Mouse (Mus musculus) limb, embryonic 14.5 days (tissue): ENCODE data around the gene Tbca. TPM values are rescaled to one million over a fixed set of nuclear protein-coding genes. Genes with fewer than 3 reads are reported as not detected.

Experiments used
- ATAC-seq: fragments of 200-750 bp; cut with Nextera tagmentation; 2 replicates; pipeline ENCODE4 v1.8.0; 2017; ENCODE audit warnings: low read depth, moderate number of reproducible peaks, moderate TSS enrichment; ENCODE audit not compliant: low FRiP score
- DNase-seq: peaks from one replicate; pipeline ENCODE4 v3.0.0-alpha.2; 2015; ENCODE audit warnings: low spot score
- H3K27ac ChIP-seq: fragments of 300-500 bp; sonication (generic); replicated peaks from 2 replicates; pipeline ENCODE4 v1.5.1; 2014; ENCODE audit warnings: low read depth, mild to moderate bottlenecking, low read length, moderate library complexity, mixed read lengths
- H3K27me3 ChIP-seq: fragments of 300-500 bp; sonication (generic); 2 replicates; pipeline ENCODE4 v1.6.1; 2014; ENCODE audit warnings: low read length, mixed read lengths; ENCODE audit not compliant: control insufficient read depth, insufficient read depth
- H3K36me3 ChIP-seq: fragments of 300-500 bp; sonication (generic); 2 replicates; pipeline ENCODE4 v1.6.1; 2014; ENCODE audit warnings: mild to moderate bottlenecking, low read length, moderate library complexity, mixed read lengths; ENCODE audit not compliant: control insufficient read depth, insufficient read depth
- H3K4me1 ChIP-seq: fragments of 300-500 bp; sonication (generic); 2 replicates; pipeline ENCODE4 v1.6.1; 2014; ENCODE audit warnings: antibody characterized with exemption, low read length, mixed read lengths; ENCODE audit not compliant: control insufficient read depth, insufficient read depth
- H3K4me2 ChIP-seq: fragments of 300-500 bp; sonication (generic); replicated peaks from 2 replicates; pipeline ENCODE4 v1.6.1; 2014; ENCODE audit warnings: low read depth, mild to moderate bottlenecking, low read length, moderate library complexity; ENCODE audit not compliant: severe bottlenecking
- H3K4me3 ChIP-seq: fragments of 300-500 bp; sonication (generic); replicated peaks from 2 replicates; pipeline ENCODE4 v1.5.1; 2014; ENCODE audit warnings: low read length
- H3K9ac ChIP-seq: fragments of 300-500 bp; sonication (generic); 2 replicates; pipeline ENCODE4 v1.6.1; 2014; ENCODE audit warnings: mild to moderate bottlenecking, low read depth, low read length, moderate library complexity; ENCODE audit not compliant: severe bottlenecking
- H3K9me3 ChIP-seq: fragments of 300-500 bp; sonication (generic); 2 replicates; pipeline ENCODE4 v1.6.1; 2016; ENCODE audit warnings: low read length; ENCODE audit not compliant: control insufficient read depth
- POLR2A ChIP-seq: fragments of 200-500 bp; IDR thresholded peaks from 2 replicates; pipeline ENCODE4 v1.8.0; 2012; ENCODE audit warnings: inconsistent platforms, mild to moderate bottlenecking, moderate library complexity, borderline replicate concordance; ENCODE audit not compliant: insufficient read depth, insufficient read length; ENCODE audit errors: extremely low read depth
- WGBS: fragments of 180-500 bp; shearing (Covaris S2); extraction: QIAGEN DNeasy Blood & Tissue Kit; methylation state at CpG from one replicate; pipeline ENCODE4 v1.1.7; 2014; 5-methylcytosine and 5-hydroxymethylcytosine counted together
- polyA plus RNA-seq, 2 experiments: library from polyadenylated mRNA; depleted of rRNA in 1 of 2; stranded (reverse) in 1 of 2; unstranded in 1 of 2; fragments of >200 nt; fragmentation: Nextera tagmentation in 1 of 2; extraction: Ambion mirVana in 1 of 2; gene quantifications; 2 replicates each; pipeline versions ENCODE4 v1.2.1 to v1.2.3; 2012 to 2014

Gene Tbca
- polyA plus RNA-seq, 2 experiments: 242 to 408 TPM

GRCm38 (mm10) chr13:94866906-94867305 is 78.2 kb downstream of the Tbca start:
- Histone ChIP-seq H3K4me1 (0 out of 2 replicates have a peak, but pooled peaks cover 9% of the 10 kb centered on the region), H3K4me3 (no peak overlapping the region), H3K27ac (no peak overlapping the region), H3K36me3 (no peaks in the 10 kb centered on the region), H3K27me3 (peaks cover 70% of the 10 kb centered on the region), H3K9ac (no peak overlapping the region), H3K9me3 (no peaks in the 10 kb centered on the region), H3K4me2 (no peak overlapping the region)
- 28% methylated on average over 2 of the region's 2 CpGs for WGBS
- no peak for ATAC-seq
- no peak for DNase-seq
- no peak for TF ChIP-seq POLR2A

DNA sequence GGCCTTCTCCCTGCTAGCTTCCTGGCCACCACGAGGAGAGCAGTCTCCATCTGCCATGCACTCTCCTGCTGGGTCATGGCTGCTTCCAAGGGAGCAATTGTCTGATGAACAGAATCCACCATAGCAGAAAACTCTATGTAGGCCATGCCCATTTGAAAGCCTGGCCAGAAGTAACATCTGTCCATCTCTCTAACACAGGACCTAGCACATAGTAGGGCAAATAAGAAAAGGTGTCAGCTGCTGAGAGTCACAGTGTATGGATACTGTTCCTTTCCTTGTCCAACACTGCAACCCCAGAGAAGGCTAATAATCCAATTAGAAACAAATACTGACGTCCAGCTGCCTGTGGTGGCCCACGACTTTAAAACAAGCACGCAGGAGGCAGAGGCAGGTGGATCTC is 79.1 kb downstream of the Tbca start:
- 51% methylated on average over 4 of the region's 4 CpGs for WGBS

DNA sequence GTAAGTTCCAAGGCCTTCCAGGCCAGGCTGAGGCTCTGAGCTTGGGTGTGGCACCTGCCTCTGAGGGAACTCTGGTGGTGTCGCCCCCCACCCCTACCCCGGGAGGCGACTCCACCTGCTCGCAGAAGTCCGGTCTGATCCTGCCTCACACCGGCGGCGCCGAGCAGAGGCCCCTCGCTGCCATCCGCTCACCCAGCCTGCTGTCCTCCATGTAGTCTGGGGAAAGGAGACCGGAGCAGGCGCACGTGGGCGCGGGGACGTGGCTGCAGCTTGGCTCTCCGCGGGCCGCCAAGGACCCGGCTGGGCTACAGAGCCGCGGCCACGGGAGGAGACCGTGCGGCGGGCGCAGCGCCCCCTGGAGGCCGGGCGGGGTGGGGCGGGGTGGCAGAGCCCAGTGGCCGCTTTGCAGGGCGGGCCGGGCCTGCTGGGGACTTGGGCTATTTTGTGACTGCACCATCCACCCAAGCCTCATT is 79.8 kb downstream of the Tbca start:
- H3K4me3 ChIP-seq: peak overlapping the region; percentile 32
- peak; percentile 70 for ATAC-seq
- under 1% methylated on average over 27 of the region's 35 CpGs for WGBS
- no peaks in the 10 kb centered on the region for H3K9me3 ChIP-seq
- no peak for DNase-seq
- no peak for TF ChIP-seq POLR2A
- H3K27me3 ChIP-seq: peaks cover 85% of the 10 kb centered on the region
- no peak overlapping the region for H3K9ac ChIP-seq
- H3K4me2 ChIP-seq: peak overlapping the region; percentile 55
- H3K27ac ChIP-seq: no peak overlapping the region
- no peaks in the 10 kb centered on the region for H3K36me3 ChIP-seq
- H3K4me1 ChIP-seq: 0 out of 2 replicates have a peak, but pooled peaks cover 9% of the 10 kb centered on the region

More for the DNA sequence above, 79.1 kb downstream of the Tbca start:
- no peak for TF ChIP-seq POLR2A
- ATAC-seq: no peak
- Histone ChIP-seq H3K36me3 (no peaks in the 10 kb centered on the region), H3K27me3 (peaks cover 79% of the 10 kb centered on the region), H3K27ac (no peak overlapping the region), H3K9me3 (no peaks in the 10 kb centered on the region), H3K4me2 (no peak overlapping the region), H3K4me1 (0 out of 2 replicates have a peak, but pooled peaks cover 9% of the 10 kb centered on the region), H3K9ac (no peak overlapping the region), H3K4me3 (no peak overlapping the region)
- DNase-seq: no peak

DNA sequence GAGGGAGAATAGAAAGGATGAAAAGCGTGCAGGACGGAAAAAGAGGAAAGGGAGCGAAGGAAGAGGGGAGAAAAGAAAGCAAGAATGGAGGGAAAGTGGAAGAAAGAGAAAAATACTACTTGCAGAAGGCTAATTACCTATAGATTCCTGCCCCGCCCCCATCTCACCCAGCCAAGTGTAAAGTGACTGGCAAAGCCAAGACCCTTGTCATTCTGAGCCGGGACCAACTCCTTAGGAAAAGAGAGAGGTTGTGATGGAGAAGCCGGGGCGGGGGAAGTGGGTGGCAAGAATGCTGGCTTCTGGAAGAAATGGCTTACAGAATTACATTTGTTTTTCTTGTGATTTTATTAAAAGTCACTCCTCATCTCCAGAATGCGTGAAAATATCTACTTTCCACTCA is 80.8 kb downstream of the Tbca start:
- Histone ChIP-seq H3K4me3 (peak overlapping the region; percentile 32), H3K9me3 (no peaks in the 10 kb centered on the region), H3K4me2 (peak overlapping the region; percentile 55; the same call in 1 of the 2 replicates), H3K27ac (no peak overlapping the region), H3K36me3 (no peaks in the 10 kb centered on the region), H3K27me3 (peaks cover 86% of the 10 kb centered on the region), H3K9ac (no peak overlapping the region), H3K4me1 (0 out of 2 replicates have a peak, but pooled peaks cover 9% of the 10 kb centered on the region)
- no peak for TF ChIP-seq POLR2A
- 2% methylated on average over 8 of the region's 8 CpGs for WGBS
- DNase-seq: no peak
- ATAC-seq: no peak

GRCm38 (mm10) chr13:94870071-94870460 is 81.4 kb downstream of the Tbca start:
- no peak for TF ChIP-seq POLR2A
- ATAC-seq (no peak), DNase-seq (no peak)
- H3K36me3 ChIP-seq: no peaks in the 10 kb centered on the region
- 3% methylated on average over 9 of the region's 9 CpGs for WGBS
- H3K9me3 ChIP-seq: no peaks in the 10 kb centered on the region
- H3K27ac ChIP-seq: no peak overlapping the region
- H3K4me1 ChIP-seq: 0 out of 2 replicates have a peak, but pooled peaks cover 9% of the 10 kb centered on the region
- no peak overlapping the region for H3K4me3 ChIP-seq
- no peak overlapping the region for H3K4me2 ChIP-seq
- peaks cover 92% of the 10 kb centered on the region for H3K27me3 ChIP-seq
- H3K9ac ChIP-seq: no peak overlapping the region
